Mouse (Mus musculus): ENCODE data around the gene Ccdc33.

- TF ChIP-seq POLR2A (IDR thresholded peaks at IDR 0.05; ENCODE audit: insufficient read depth, low read depth, low read length) (no peak), CTCF (IDR thresholded peaks at IDR 0.05) (no peak), EP300 (IDR thresholded peaks at IDR 0.05; ENCODE audit: insufficient read depth, low read depth, low read length) (no peak)
Measured at GRCm38 (mm10) chr9:58049186-58049585, 69.4 kb downstream of the Ccdc33 start.

Data from heart, adult 2 months (tissue).